Mouse (Mus musculus) hindbrain, postnatal 0 days (tissue): ENCODE measurements at regions not wholly inside any gene's neighbourhood (a gene's known extent, or its start where the extent isn't known, plus 50 kb on each side); places are given as distances from the start of the nearest gene placed in this dataset.
A peak's percentile ranks its signal among the peaks of the same experiment; 100 is the strongest.

Experiments
- ATAC-seq: fragments of 200-750 bp; cut with Nextera tagmentation; 2 replicates; pipeline ENCODE4 v1.8.0; 2017; ENCODE audit warnings: mild to moderate bottlenecking, moderate TSS enrichment, moderate library complexity
- DNase-seq: peaks from one replicate; pipeline ENCODE4 v3.0.0-alpha.2; 2015; ENCODE audit warnings: low spot score
- H3K27ac ChIP-seq: fragments of 300-500 bp; sonication (generic); 2 replicates; pipeline ENCODE4 v1.5.1; 2014; ENCODE audit warnings: mild to moderate bottlenecking
- H3K27me3 ChIP-seq: fragments of 300-500 bp; sonication (generic); 2 replicates; pipeline ENCODE4 v1.6.1; 2014; ENCODE audit warnings: low read length, mixed read lengths; ENCODE audit not compliant: insufficient read depth
- H3K36me3 ChIP-seq: fragments of 300-500 bp; sonication (generic); 2 replicates; pipeline ENCODE4 v1.6.1; 2014; ENCODE audit warnings: low read length, mixed read lengths; ENCODE audit not compliant: insufficient read depth
- H3K4me1 ChIP-seq: fragments of 300-500 bp; sonication (generic); 2 replicates; pipeline ENCODE4 v1.6.1; 2014; ENCODE audit warnings: antibody characterized with exemption, low read length, mixed read lengths; ENCODE audit not compliant: insufficient read depth
- H3K4me2 ChIP-seq: fragments of 300-500 bp; sonication (generic); 2 replicates; pipeline ENCODE4 v1.6.1; 2014; ENCODE audit warnings: low read depth, mild to moderate bottlenecking, low read length, moderate library complexity, mixed read lengths
- H3K4me3 ChIP-seq: fragments of 300-500 bp; sonication (generic); 2 replicates; pipeline ENCODE4 v1.5.1; 2014; ENCODE audit warnings: low read length
- H3K9ac ChIP-seq: fragments of 300-500 bp; sonication (generic); replicated peaks from 2 replicates; pipeline ENCODE4 v1.6.1; 2014; ENCODE audit warnings: mild to moderate bottlenecking, low read length, moderate library complexity, mixed read lengths
- H3K9me3 ChIP-seq: fragments of 300-500 bp; sonication (generic); 2 replicates; pipeline ENCODE4 v1.6.1; 2016; ENCODE audit warnings: low read length, mixed read lengths
- CTCF ChIP-seq: IDR thresholded peaks from 2 replicates; pipeline ENCODE4 v1.5.1; 2016; ENCODE audit warnings: antibody characterized with exemption, control low read depth, low read depth
- WGBS: fragments of 180-500 bp; shearing (Covaris S2); extraction: QIAGEN DNeasy Blood & Tissue Kit; methylation state at CpG from one replicate; pipeline ENCODE4 v1.1.7; 2014; 5-methylcytosine and 5-hydroxymethylcytosine counted together

GRCm38 (mm10) chr4:34148956-34149739, 99.2 kb upstream of the Spaca1 start:
- 58% methylated on average over 5 of the region's 5 CpGs for WGBS
- H3K9ac ChIP-seq: no peak overlapping the region
- H3K4me3 ChIP-seq: no peak overlapping the region
- TF ChIP-seq CTCF: no peak
- DNase-seq: peak; percentile 40
- no peak overlapping the region; the same call in 1 of the 2 replicates for H3K27ac ChIP-seq
- H3K4me1 ChIP-seq: no peaks in the 10 kb centered on the region; the same call in 1 of the 2 replicates
- ATAC-seq: peak; percentile 40; the same call in 1 of the 2 replicates
- no peaks in the 10 kb centered on the region for H3K36me3 ChIP-seq
- no peaks in the 10 kb centered on the region for H3K9me3 ChIP-seq
- no peak overlapping the region for H3K4me2 ChIP-seq
- no peaks in the 10 kb centered on the region for H3K27me3 ChIP-seq

GRCm38 (mm10) chr4:34151605-34152347, 101.8 kb upstream of the Spaca1 start:
- WGBS: 57% methylated on average over 10 of the region's 10 CpGs
- DNase-seq: no peak
- TF ChIP-seq CTCF: no peak
- Histone ChIP-seq H3K27ac (no peak overlapping the region), H3K9me3 (no peaks in the 10 kb centered on the region), H3K36me3 (no peaks in the 10 kb centered on the region), H3K9ac (no peak overlapping the region), H3K27me3 (no peaks in the 10 kb centered on the region), H3K4me1 (no peaks in the 10 kb centered on the region; the same call in 1 of the 2 replicates), H3K4me3 (no peak overlapping the region), H3K4me2 (no peak overlapping the region)
- no peak for ATAC-seq

- DNase-seq (no peak), ATAC-seq (no peak)
- no peaks in the 10 kb centered on the region for H3K36me3 ChIP-seq
- no peak overlapping the region for H3K27ac ChIP-seq
- H3K4me1 ChIP-seq: no peaks in the 10 kb centered on the region
- 85% methylated on average over 6 of the region's 6 CpGs for WGBS
- no peak overlapping the region for H3K4me2 ChIP-seq
- H3K27me3 ChIP-seq: no peaks in the 10 kb centered on the region
- H3K9ac ChIP-seq: no peak overlapping the region
- no peak overlapping the region for H3K4me3 ChIP-seq
- no peak for TF ChIP-seq CTCF
- H3K9me3 ChIP-seq: no peaks in the 10 kb centered on the region
Observed at GRCm38 (mm10) chr4:34155501-34155900, 105.5 kb upstream of the Spaca1 start.

GRCm38 (mm10) chr4:34157818-34158511, 108.0 kb upstream of the Spaca1 start:
- TF ChIP-seq CTCF: no peak
- H3K4me1 ChIP-seq: no peaks in the 10 kb centered on the region
- H3K27me3 ChIP-seq: no peaks in the 10 kb centered on the region
- no peak for DNase-seq
- WGBS: 91% methylated on average over 6 of the region's 6 CpGs
- H3K9ac ChIP-seq: no peak overlapping the region
- no peaks in the 10 kb centered on the region; the same call in 1 of the 2 replicates for H3K9me3 ChIP-seq
- no peak overlapping the region for H3K4me2 ChIP-seq
- H3K36me3 ChIP-seq: no peaks in the 10 kb centered on the region
- no peak overlapping the region for H3K4me3 ChIP-seq
- no peak for ATAC-seq
- no peak overlapping the region for H3K27ac ChIP-seq

GRCm38 (mm10) chr4:34171265-34171862, 121.4 kb upstream of the Spaca1 start:
- Histone ChIP-seq H3K27me3 (no peaks in the 10 kb centered on the region), H3K4me1 (no peaks in the 10 kb centered on the region), H3K4me2 (no peak overlapping the region), H3K9me3 (no peaks in the 10 kb centered on the region), H3K9ac (no peak overlapping the region), H3K27ac (no peak overlapping the region), H3K36me3 (no peaks in the 10 kb centered on the region), H3K4me3 (no peak overlapping the region)
- no peak for ATAC-seq
- TF ChIP-seq CTCF: no peak
- DNase-seq: peak; percentile 23
- 38% methylated on average over 4 of the region's 4 CpGs for WGBS

GRCm38 (mm10) chr4:34172000-34172399, 122.0 kb upstream of the Spaca1 start:
- Histone ChIP-seq H3K27ac (no peak overlapping the region), H3K4me2 (no peak overlapping the region), H3K9ac (no peak overlapping the region), H3K9me3 (no peaks in the 10 kb centered on the region), H3K27me3 (no peaks in the 10 kb centered on the region), H3K4me3 (no peak overlapping the region), H3K4me1 (no peaks in the 10 kb centered on the region), H3K36me3 (no peaks in the 10 kb centered on the region)
- ATAC-seq (no peak), DNase-seq (no peak)
- 86% methylated on average over 3 of the region's 3 CpGs for WGBS
- TF ChIP-seq CTCF: no peak
